Mouse (Mus musculus): ENCODE measurements around the gene Acads.

GRCm38 (mm10) chr5:115081636-115082035, 37.5 kb downstream of the Acads start:
- no peak for TF ChIP-seq CTCF (IDR thresholded peaks at IDR 0.05; ENCODE audit: low read depth, low read length)
- no peak for TF ChIP-seq POLR2A (IDR thresholded peaks at IDR 0.05; ENCODE audit: insufficient read depth, low read length)

All from ES-Bruce4 (cell line).